Comparison of ENCODE assay signal across 13 mouse cellular contexts in the genomic region with DNA sequence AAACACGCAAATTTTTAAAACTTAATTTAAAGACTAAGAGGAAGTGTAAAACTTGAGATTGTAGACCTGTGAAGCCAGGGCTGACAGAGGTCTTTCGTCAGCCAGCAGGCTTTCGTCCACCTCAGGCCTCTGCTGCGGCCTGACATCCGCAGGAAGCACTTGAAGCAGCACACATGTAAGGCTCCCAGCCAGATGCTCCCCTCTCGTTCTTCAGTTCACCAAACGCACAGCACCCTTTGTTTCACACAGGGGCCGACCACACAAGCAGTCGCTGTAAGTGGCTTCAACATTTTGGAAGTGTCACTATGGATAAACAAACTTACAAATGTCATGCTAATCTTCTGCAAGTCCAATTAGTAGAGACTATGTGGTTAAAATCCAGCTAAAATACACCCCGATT.
"Had no signal": no experiment of that assay in that cellular context is flagged by ENCODE, and none has a peak within 500 bp of the region (broad histone marks: within the 10 kb centered on the region; RNA-seq: fewer than 3 reads in every experiment).

No protein-coding gene starts in this region.

- ATAC-seq: hindbrain, postnatal 0 days; lung, postnatal 0 days; midbrain, embryonic 13.5 days had no signal

- H3K4me1 ChIP-seq: limb, embryonic 10.5 days; liver, embryonic 15.5 days; midbrain, embryonic 13.5 days had no signal

- DNase-seq: kidney, adult 2 months; lung, adult 2 months; lung, postnatal 36 days; right cerebral cortex, postnatal 25 days; thymus, adult 2 months; thymus, postnatal 25 days had no signal

- H3K9me3 ChIP-seq: limb, embryonic 10.5 days; liver, embryonic 15.5 days; midbrain, embryonic 13.5 days had no signal

- H3K27ac ChIP-seq: hindbrain, postnatal 0 days; left cerebral cortex, adult 2 months; limb, embryonic 10.5 days; liver, embryonic 15.5 days; midbrain, embryonic 13.5 days had no signal

- H3K27me3 ChIP-seq: liver, embryonic 15.5 days; midbrain, embryonic 13.5 days had no signal

- H3K4me2 ChIP-seq: liver, embryonic 11.5 days; liver, embryonic 15.5 days; midbrain, embryonic 13.5 days had no signal

- H3K9ac ChIP-seq: liver, embryonic 15.5 days; midbrain, embryonic 13.5 days had no signal

- H3K4me3 ChIP-seq: left cerebral cortex, adult 2 months; limb, embryonic 10.5 days; liver, embryonic 15.5 days; midbrain, embryonic 13.5 days had no signal
